Mouse (Mus musculus) spleen, postnatal 4 days (tissue): ENCODE measurements around the gene Rab27a.
"Not testable (repeated sequence)": the region's sequence is repeated elsewhere in the genome, so short reads cannot be mapped to it uniquely, and the experiment has no call there.

ENCODE experiments used
- DNase-seq, 2 experiments: peaks; one replicate each; pipeline ENCODE4 v3.0.0; 2022; ENCODE audit warnings: low spot score in 2 of 2

Gene Rab27a

GRCm38 (mm10) chr9:73045711-73046110 is 1.1 kb downstream of the Rab27a start:
- DNase-seq: no peak

GRCm38 (mm10) chr9:73047906-73048305 is 3.3 kb downstream of the Rab27a start:
- no peak for DNase-seq

- no peak for DNase-seq
Observed at GRCm38 (mm10) chr9:73048927-73049326, 4.3 kb downstream of the Rab27a start.

GRCm38 (mm10) chr9:73049833-73050232 is 5.2 kb downstream of the Rab27a start:
- DNase-seq: no peak

- no peak for DNase-seq
Observed at GRCm38 (mm10) chr9:73050606-73051005, 6.0 kb downstream of the Rab27a start.

GRCm38 (mm10) chr9:73055441-73055911 is 10.8 kb downstream of the Rab27a start:
- no peak for DNase-seq

GRCm38 (mm10) chr9:73059224-73059623 is 14.6 kb downstream of the Rab27a start:
- DNase-seq: no peak

- no peak for DNase-seq
Observed at GRCm38 (mm10) chr9:73063621-73064290, 19.1 kb downstream of the Rab27a start.

- DNase-seq: no peak
Observed at GRCm38 (mm10) chr9:73067086-73067485, 22.4 kb downstream of the Rab27a start.

GRCm38 (mm10) chr9:73068230-73068679 is 23.6 kb downstream of the Rab27a start:
- DNase-seq: no peak

GRCm38 (mm10) chr9:73068688-73069087 is 24.0 kb downstream of the Rab27a start:
- DNase-seq: no peak

GRCm38 (mm10) chr9:73070971-73071659 is 26.5 kb downstream of the Rab27a start:
- no peak for DNase-seq

- DNase-seq: no peak
Observed at GRCm38 (mm10) chr9:73072426-73072825, 27.8 kb downstream of the Rab27a start.

- DNase-seq: no peak
Observed at GRCm38 (mm10) chr9:73073169-73073568, 28.5 kb downstream of the Rab27a start.

GRCm38 (mm10) chr9:73079349-73079748 is 34.7 kb downstream of the Rab27a start:
- DNase-seq: not testable (repeated sequence)

- DNase-seq: no peak
Observed at GRCm38 (mm10) chr9:73079801-73080325, 35.2 kb downstream of the Rab27a start.

- no peak for DNase-seq
Observed at GRCm38 (mm10) chr9:73082291-73083000, 37.8 kb downstream of the Rab27a start.

- DNase-seq: no peak
Observed at GRCm38 (mm10) chr9:73083956-73084355, 39.3 kb downstream of the Rab27a start.

- no peak for DNase-seq
Observed at GRCm38 (mm10) chr9:73085845-73086244, 41.2 kb downstream of the Rab27a start.

- DNase-seq: no peak
Observed at GRCm38 (mm10) chr9:73087121-73087520, 42.5 kb downstream of the Rab27a start.

GRCm38 (mm10) chr9:73087581-73087980 is 42.9 kb downstream of the Rab27a start:
- DNase-seq: no peak

GRCm38 (mm10) chr9:73089222-73089920 is 44.7 kb downstream of the Rab27a start:
- DNase-seq: peak; percentile 42 to 69
